14 mouse cellular contexts compared by ENCODE assay signal in genomic region chr1:23995420-23995819, GRCm38 (mm10).
"Had no signal": no experiment of that assay in that cellular context is flagged by ENCODE, and none has a peak within 500 bp of the region (broad histone marks: within the 10 kb centered on the region; RNA-seq: fewer than 3 reads in every experiment).

No protein-coding gene starts in this region.

- DNase-seq: kidney, adult 2 months; kidney, postnatal 25 days; liver; lung, embryonic 14.5 days; lung, postnatal 14 days; lung, postnatal 4 days; midbrain, embryonic 14.5 days; right cerebral cortex, postnatal 4 days; thymus, postnatal 25 days had no signal

- H3K27ac ChIP-seq: kidney, postnatal 0 days; limb, embryonic 10.5 days; limb, embryonic 13.5 days; liver, embryonic 12.5 days; stomach, embryonic 15.5 days had no signal

- H3K4me1 ChIP-seq: limb, embryonic 10.5 days; limb, embryonic 13.5 days; stomach, embryonic 15.5 days had no signal

- H3K9ac ChIP-seq: limb, embryonic 13.5 days; liver, embryonic 12.5 days; lung, embryonic 14.5 days; stomach, embryonic 15.5 days had no signal

- ATAC-seq: liver, embryonic 12.5 days had no signal

- H3K27me3 ChIP-seq: limb, embryonic 13.5 days; liver, embryonic 12.5 days; stomach, embryonic 15.5 days had no signal

- H3K9me3 ChIP-seq: limb, embryonic 10.5 days; limb, embryonic 13.5 days; liver, embryonic 12.5 days; stomach, embryonic 15.5 days had no signal

- H3K4me3 ChIP-seq: limb, embryonic 10.5 days; limb, embryonic 13.5 days; liver, embryonic 12.5 days; stomach, embryonic 15.5 days had no signal

- H3K36me3 ChIP-seq: stomach, embryonic 15.5 days had no signal
